Mouse (Mus musculus): Measurements from ENCODE around the gene Slc5a9. TPM values are rescaled to one million over a fixed set of nuclear protein-coding genes. Genes with fewer than 3 reads are reported as not detected.
"Not testable (repeated sequence)": the region's sequence is repeated elsewhere in the genome, so short reads cannot be mapped to it uniquely, and the experiment has no call there.

Slc5a9 gene
- not detected in 2 replicates for total RNA-seq (2014; rRNA removed)
- polyA plus RNA-seq (2015; fragmentation: Nextera tagmentation; extraction: Ambion mirVana), result not detected in 2 replicates

DNA sequence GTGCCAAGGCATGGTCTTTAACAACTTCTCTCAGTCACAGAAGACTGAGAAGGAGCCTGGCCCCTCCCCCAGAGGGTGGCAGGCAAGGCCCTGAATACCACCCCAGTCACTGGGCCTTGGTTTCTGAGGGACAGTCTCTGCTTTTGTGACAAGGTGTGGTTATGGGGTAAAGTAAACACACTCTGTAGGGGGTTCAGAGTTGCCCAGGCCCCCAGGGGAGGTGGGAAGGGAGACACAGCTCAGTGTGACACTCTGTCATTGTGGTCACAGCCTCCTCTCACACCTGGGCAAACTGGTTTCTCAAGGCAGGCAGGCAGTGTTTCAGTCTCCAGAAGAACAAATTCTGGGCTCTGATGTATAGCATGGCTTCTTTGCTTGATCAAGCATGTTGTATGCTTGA is at the start of gene Slc5a9:
TSS of gene Slc5a9 (minus strand) at position 144 of the 400 bp plus-strand sequence.
- no peak within 1 kb of the TSS for H3K4me3 ChIP-seq (ENCODE audit: low read length)
- H3K27me3 ChIP-seq (ENCODE audit: insufficient read depth, low read length), result no peaks in the 10 kb centered on the region
- H3K36me3 ChIP-seq (ENCODE audit: insufficient read depth, low read length), result no peaks in the 10 kb centered on the region
- TF ChIP-seq CTCF (IDR thresholded peaks at IDR 0.05; ENCODE audit: low read depth), result no peak
- no peak within 1 kb of the TSS for H3K27ac ChIP-seq
- H3K9me3 ChIP-seq (ENCODE audit: low read length), result no peaks in the 10 kb centered on the region
- H3K4me1 ChIP-seq (ENCODE audit: insufficient read depth, low read length), result no peaks in the 10 kb centered on the region
- no peak within 1 kb of the TSS for H3K9ac ChIP-seq (replicated peaks; ENCODE audit: low read length)
- H3K4me2 ChIP-seq (ENCODE audit: low read depth, low read length), result no peak within 1 kb of the TSS
- no peak for DNase-seq (ENCODE audit: low spot score)
- ATAC-seq, result no peak

DNA sequence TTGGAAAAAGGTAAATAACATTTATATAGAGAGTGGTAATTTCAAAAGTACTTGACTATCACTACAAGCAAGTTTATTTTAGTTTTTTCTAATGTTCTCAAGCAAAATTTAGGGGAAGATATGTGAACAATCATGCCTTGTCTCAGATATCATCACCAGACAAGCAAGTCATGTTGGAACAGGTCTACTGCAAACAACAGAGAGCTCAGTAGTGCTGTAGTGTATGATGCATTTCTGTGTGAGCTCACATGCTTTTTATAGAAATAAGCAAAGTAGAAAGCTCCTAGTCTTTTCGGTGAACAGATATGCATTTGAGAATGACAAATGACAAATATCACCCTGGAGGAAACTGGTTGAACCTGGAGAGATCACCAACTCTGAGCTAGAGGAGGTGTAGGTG is 16.4 kb upstream of the Slc5a9 start, which contains the start of gene Skint8:
TSS of gene Skint8 (plus strand) at position 301 of the 400 bp plus-strand sequence.
- no peak for DNase-seq (ENCODE audit: low spot score)
- no peak for TF ChIP-seq CTCF (IDR thresholded peaks at IDR 0.05; ENCODE audit: low read depth)
- H3K27ac ChIP-seq, result no peak within 1 kb of the TSS
- no peaks in the 10 kb centered on the region for H3K27me3 ChIP-seq (ENCODE audit: insufficient read depth, low read length)
- no peaks in the 10 kb centered on the region for H3K9me3 ChIP-seq (ENCODE audit: low read length)
- H3K4me1 ChIP-seq (ENCODE audit: insufficient read depth, low read length), result no peaks in the 10 kb centered on the region
- no peak within 1 kb of the TSS for H3K4me2 ChIP-seq (ENCODE audit: low read depth, low read length)
- no peak for ATAC-seq
- no peak within 1 kb of the TSS for H3K9ac ChIP-seq (replicated peaks; ENCODE audit: low read length)
- WGBS, result 78% methylated on average over 1 of the region's 1 CpGs
- no peaks in the 10 kb centered on the region for H3K36me3 ChIP-seq (ENCODE audit: insufficient read depth, low read length)
- no peak within 1 kb of the TSS for H3K4me3 ChIP-seq (ENCODE audit: low read length)

DNA sequence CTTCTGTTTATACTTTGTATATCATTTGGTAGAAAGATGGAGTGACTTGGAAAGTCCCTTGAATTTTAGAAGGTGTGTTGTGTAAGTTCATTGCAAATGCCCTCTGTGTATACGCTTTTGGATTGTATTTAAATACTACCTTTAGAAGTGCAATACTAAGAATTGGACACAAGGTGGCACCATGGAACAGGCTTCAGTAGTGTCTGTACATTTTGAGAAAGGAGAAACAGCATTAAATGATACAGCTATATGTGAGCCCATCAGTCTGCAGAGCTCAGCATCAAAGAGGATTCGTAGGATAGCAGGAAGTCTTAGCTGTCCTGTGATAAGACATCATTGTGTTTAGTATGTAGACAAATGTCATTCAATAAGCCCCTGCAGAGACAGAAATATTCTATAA is 5.2 kb upstream of the Slc5a9 start:
- peak; percentile 70 for DNase-seq (ENCODE audit: low spot score)
- WGBS, result 44% methylated on average over 2 of the region's 2 CpGs
- no peaks in the 10 kb centered on the region for H3K4me1 ChIP-seq (ENCODE audit: insufficient read depth, low read length)
- H3K9ac ChIP-seq (replicated peaks; ENCODE audit: low read length), result no peak overlapping the region
- H3K36me3 ChIP-seq (ENCODE audit: insufficient read depth, low read length), result no peaks in the 10 kb centered on the region
- no peaks in the 10 kb centered on the region for H3K27me3 ChIP-seq (ENCODE audit: insufficient read depth, low read length)
- H3K27ac ChIP-seq, result no peak overlapping the region
- ATAC-seq, result peak; percentile 62
- no peaks in the 10 kb centered on the region for H3K9me3 ChIP-seq (ENCODE audit: low read length)
- no peak overlapping the region for H3K4me3 ChIP-seq (ENCODE audit: low read length)
- H3K4me2 ChIP-seq (ENCODE audit: low read depth, low read length), result no peak overlapping the region
- peak; percentile 83 for TF ChIP-seq CTCF (IDR thresholded peaks at IDR 0.05; ENCODE audit: low read depth)

DNA sequence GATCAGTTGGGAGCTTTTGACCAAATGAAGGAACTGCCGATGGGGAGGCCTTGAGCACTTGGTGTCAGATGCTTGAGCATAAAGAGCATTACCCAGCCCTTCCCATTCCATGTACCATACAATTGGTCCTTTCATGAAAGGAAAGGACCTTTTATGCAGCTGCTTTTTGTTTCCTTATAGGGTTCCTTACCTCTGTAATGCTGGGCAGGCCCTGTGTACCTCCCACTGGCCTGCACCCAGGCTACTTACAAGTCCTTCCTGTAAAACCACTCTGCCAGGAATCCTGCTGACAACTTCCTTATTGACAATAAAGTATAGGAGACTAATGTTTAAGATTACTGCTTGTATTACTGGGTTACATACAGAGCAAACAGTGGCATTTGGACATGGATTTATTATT is 1.2 kb downstream of the Slc5a9 start:
- ATAC-seq, result no peak
- H3K4me2 ChIP-seq (ENCODE audit: low read depth, low read length), result no peak overlapping the region
- no peak overlapping the region for H3K27ac ChIP-seq
- no peak for DNase-seq (ENCODE audit: low spot score)
- no peak overlapping the region for H3K9ac ChIP-seq (replicated peaks; ENCODE audit: low read length)
- H3K4me1 ChIP-seq (ENCODE audit: insufficient read depth, low read length), result no peaks in the 10 kb centered on the region
- no peak overlapping the region for H3K4me3 ChIP-seq (ENCODE audit: low read length)
- no peaks in the 10 kb centered on the region for H3K9me3 ChIP-seq (ENCODE audit: low read length)
- WGBS, result 64% methylated on average over 1 of the region's 1 CpGs
- H3K27me3 ChIP-seq (ENCODE audit: insufficient read depth, low read length), result no peaks in the 10 kb centered on the region
- H3K36me3 ChIP-seq (ENCODE audit: insufficient read depth, low read length), result no peaks in the 10 kb centered on the region
- no peak for TF ChIP-seq CTCF (IDR thresholded peaks at IDR 0.05; ENCODE audit: low read depth)

DNA sequence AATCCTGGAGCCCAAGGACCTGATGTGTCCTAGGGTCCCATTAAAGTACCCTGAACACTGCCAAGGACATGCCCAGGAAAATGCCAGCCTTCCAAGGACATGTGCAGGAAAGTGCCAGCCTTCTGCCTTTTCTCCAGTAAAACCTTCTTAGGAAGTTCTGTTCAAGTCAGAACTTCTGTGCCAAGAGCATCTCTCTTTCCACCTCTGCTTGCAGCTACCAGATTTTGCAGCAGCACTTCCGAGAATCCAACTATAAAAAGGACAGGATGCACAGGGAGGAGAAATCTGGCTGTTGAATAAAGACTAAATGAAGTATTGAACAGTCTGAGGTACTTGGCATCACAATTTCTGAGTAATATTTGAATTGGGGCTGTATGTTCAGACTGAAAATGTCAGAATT is 2.2 kb downstream of the Slc5a9 start:
- not testable (repeated sequence) for H3K4me3 ChIP-seq (ENCODE audit: low read length); H3K4me2 ChIP-seq (ENCODE audit: low read depth, low read length); H3K36me3 ChIP-seq (ENCODE audit: insufficient read depth, low read length); DNase-seq (ENCODE audit: low spot score); H3K9ac ChIP-seq (replicated peaks; ENCODE audit: low read length); H3K27ac ChIP-seq; H3K9me3 ChIP-seq (ENCODE audit: low read length); H3K4me1 ChIP-seq (ENCODE audit: insufficient read depth, low read length); H3K27me3 ChIP-seq (ENCODE audit: insufficient read depth, low read length); ATAC-seq
- 73% methylated on average over 1 of the region's 1 CpGs for WGBS

DNA sequence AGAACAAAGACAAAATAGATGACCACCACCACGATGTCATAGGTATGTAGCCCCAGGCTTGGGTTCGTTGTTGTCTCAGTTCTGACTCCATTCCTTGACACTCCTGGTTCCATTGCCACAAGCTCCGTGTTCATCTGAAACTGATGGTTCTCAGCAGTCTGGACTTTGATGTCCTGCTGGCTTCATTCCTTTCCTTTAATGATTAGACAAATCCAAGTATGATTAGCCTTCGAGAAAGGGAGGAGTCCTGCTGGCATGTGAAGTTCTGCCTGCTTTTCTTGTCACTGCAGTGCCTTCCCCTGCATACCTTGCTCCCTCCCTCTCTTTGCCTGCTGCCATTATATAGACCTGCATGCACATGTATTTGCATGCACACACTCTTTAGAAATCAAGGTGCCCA is 4.2 kb downstream of the Slc5a9 start:
- ATAC-seq (no peak), DNase-seq (ENCODE audit: low spot score) (no peak)
- no peak overlapping the region for H3K4me2 ChIP-seq (ENCODE audit: low read depth, low read length)
- H3K9me3 ChIP-seq (ENCODE audit: low read length), result no peaks in the 10 kb centered on the region
- H3K27ac ChIP-seq, result no peak overlapping the region
- no peaks in the 10 kb centered on the region for H3K4me1 ChIP-seq (ENCODE audit: insufficient read depth, low read length)
- H3K4me3 ChIP-seq (ENCODE audit: low read length), result no peak overlapping the region
- H3K36me3 ChIP-seq (ENCODE audit: insufficient read depth, low read length), result no peaks in the 10 kb centered on the region
- no peaks in the 10 kb centered on the region for H3K27me3 ChIP-seq (ENCODE audit: insufficient read depth, low read length)
- TF ChIP-seq CTCF (IDR thresholded peaks at IDR 0.05; ENCODE audit: low read depth), result no peak
- no peak overlapping the region for H3K9ac ChIP-seq (replicated peaks; ENCODE audit: low read length)
- 67% methylated on average over 4 of the region's 4 CpGs for WGBS

DNA sequence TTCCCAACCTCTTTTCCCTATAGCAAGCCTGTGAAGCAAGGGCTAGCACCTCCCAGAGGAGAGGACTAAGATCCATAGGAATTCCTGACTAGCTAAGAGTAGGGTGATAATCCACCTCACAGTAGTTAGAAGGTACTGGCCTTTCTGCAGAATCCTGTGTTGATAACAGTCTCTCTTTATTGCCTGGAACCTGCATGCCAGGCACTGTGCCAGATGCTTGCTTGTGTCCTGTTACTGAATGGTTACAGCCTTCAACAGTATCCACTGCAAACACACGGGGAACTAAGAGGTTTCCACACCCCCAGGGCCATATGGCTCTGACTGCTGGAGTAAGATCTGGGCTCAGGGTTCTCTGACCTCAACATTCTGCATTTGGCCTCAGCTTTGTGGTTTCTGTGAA is 5.0 kb downstream of the Slc5a9 start:
- TF ChIP-seq CTCF (IDR thresholded peaks at IDR 0.05; ENCODE audit: low read depth), result no peak
- Histone ChIP-seq H3K4me2 (ENCODE audit: low read depth, low read length) (no peak overlapping the region), H3K9ac (replicated peaks; ENCODE audit: low read length) (no peak overlapping the region), H3K4me1 (ENCODE audit: insufficient read depth, low read length) (no peaks in the 10 kb centered on the region), H3K27ac (no peak overlapping the region), H3K4me3 (ENCODE audit: low read length) (no peak overlapping the region), H3K36me3 (ENCODE audit: insufficient read depth, low read length) (no peaks in the 10 kb centered on the region), H3K9me3 (ENCODE audit: low read length) (no peaks in the 10 kb centered on the region), H3K27me3 (ENCODE audit: insufficient read depth, low read length) (no peaks in the 10 kb centered on the region)
- ATAC-seq (no peak), DNase-seq (ENCODE audit: low spot score) (no peak)
- WGBS, result 40% methylated on average over 1 of the region's 1 CpGs
